19 mouse cellular contexts compared by ENCODE assay signal in the genomic region with DNA sequence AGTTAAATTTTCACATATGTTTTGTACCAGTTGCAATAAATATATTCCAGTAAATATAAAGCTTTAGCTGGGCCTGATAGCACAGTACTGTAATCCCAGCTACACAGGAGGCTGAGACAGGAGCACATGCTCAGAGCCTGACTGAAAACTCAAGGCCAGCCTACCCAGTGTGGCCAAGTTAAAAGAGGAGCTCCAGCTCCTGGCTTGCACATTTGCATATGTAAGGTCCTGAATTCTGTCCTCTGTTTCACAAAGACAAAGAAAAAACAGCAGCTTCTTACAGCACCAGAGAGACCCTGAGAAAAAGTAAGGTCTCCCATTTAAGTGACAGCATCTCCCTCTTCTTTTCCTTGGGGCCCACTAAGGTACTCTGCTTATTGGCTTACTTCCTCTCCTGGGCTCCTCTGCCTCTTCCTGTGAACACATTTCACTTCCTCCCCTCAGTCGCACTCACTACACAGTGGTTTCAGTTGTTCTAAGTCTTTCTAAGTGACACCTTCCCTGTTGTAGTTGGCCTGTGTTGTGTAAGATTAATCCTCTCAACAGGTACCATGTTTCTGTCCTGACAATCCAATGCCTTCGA.
DNase-seq lines count a peak whose midpoint lies in the region; ATAC-seq and TF ChIP-seq lines count a peak whose summit lies in the region.
"Had no signal": no experiment of that assay in that cellular context is flagged by ENCODE, and none has a peak within 500 bp of the region (broad histone marks: within the 10 kb centered on the region; RNA-seq: fewer than 3 reads in every experiment).

No protein-coding gene starts in this region.

- no peaks in the 10 kb centered on the region for H3K27me3 ChIP-seq in CH12.LX (replicated peaks)
- H3K27me3 ChIP-seq: embryonic facial prominence, embryonic 15.5 days; hindbrain, embryonic 15.5 days; lung, embryonic 15.5 days; megakaryocyte, embryonic 14.5 days; neural tube, embryonic 13.5 days had no signal

- no peak overlapping the region for H3K4me3 ChIP-seq in CH12.LX (replicated peaks in 1 of 3; ENCODE audit: low read depth in 2 of 3, low read length in 2 of 3, poor library complexity in 1 of 3)
- H3K4me3 ChIP-seq: embryonic facial prominence, embryonic 15.5 days; hindbrain, embryonic 15.5 days; lung, embryonic 15.5 days; megakaryocyte, embryonic 14.5 days; neural tube, embryonic 13.5 days had no signal

- TF ChIP-seq POLR2A in CH12.LX (IDR thresholded peaks at IDR 0.05; ENCODE audit: low read depth, low read length): peak; percentile 45; the same call in 1 of the 2 replicates

- H3K4me1 ChIP-seq in CH12.LX (ENCODE audit: control insufficient read depth in 1 of 2, insufficient read depth in 2 of 2): peaks cover 2 to 13% of the 10 kb centered on the region in 2 experiments; a peak in 3 of 4 replicates
- H3K4me1 ChIP-seq: embryonic facial prominence, embryonic 15.5 days; hindbrain, embryonic 15.5 days; lung, embryonic 15.5 days; neural tube, embryonic 13.5 days had no signal

- peak; percentile 64 for ATAC-seq in inflammation-experienced regulatory T-cells, adult 6 months

- H3K4me2 ChIP-seq in CH12.LX (ENCODE audit: insufficient read depth, low read depth, poor library complexity, severe bottlenecking): peak overlapping the region; percentile 42
- H3K4me2 ChIP-seq: embryonic facial prominence, embryonic 15.5 days; hindbrain, embryonic 15.5 days; liver, embryonic 11.5 days; lung, embryonic 15.5 days; neural tube, embryonic 13.5 days had no signal

- H3K36me3 ChIP-seq in CH12.LX (replicated peaks in 1 of 2; ENCODE audit: control insufficient read depth in 1 of 2, insufficient read depth in 1 of 2, low read length in 1 of 2): peaks cover 0 to 2% of the 10 kb centered on the region in 2 experiments
- H3K36me3 ChIP-seq: embryonic facial prominence, embryonic 15.5 days; hindbrain, embryonic 15.5 days; lung, embryonic 15.5 days; neural tube, embryonic 13.5 days had no signal

- no peak for TF ChIP-seq RAD21 in CH12.LX (IDR thresholded peaks at IDR 0.05; ENCODE audit: low read depth, low read length)

- TF ChIP-seq CTCF in CH12.LX (conservative IDR thresholded peaks at IDR 0.05 in 1 of 2, IDR thresholded peaks at IDR 0.05 in 1 of 2; ENCODE audit: low read depth in 2 of 2, low read length in 2 of 2): no peak

- H3K9ac ChIP-seq in CH12.LX (ENCODE audit: insufficient read depth, low read depth): no peak overlapping the region
- H3K9ac ChIP-seq: embryonic facial prominence, embryonic 15.5 days; hindbrain, embryonic 15.5 days; lung, embryonic 15.5 days; neural tube, embryonic 13.5 days had no signal

- peak; percentile 58 for DNase-seq in CH12.LX (ENCODE audit: extremely low read depth)
- DNase-seq in MEL-GATA-1-ER (ENCODE audit: extremely low read depth, low read depth): peak; percentile 7
- peak; percentile 41 for DNase-seq in thymus, postnatal 14 days
- DNase-seq in lung, postnatal 36 days: no peak
- no peak for DNase-seq in heart, postnatal 25 days (ENCODE audit: low spot score)
- no peak for DNase-seq in ovary, postnatal 10 days (ENCODE audit: low spot score)
- DNase-seq: cerebellum, adult 11 months; heart, adult 18-20 months; kidney, adult 18-20 months; kidney, postnatal 36 days; layer of hippocampus, postnatal 36 days; retina, postnatal 1 day had no signal

- intact Hi-C loops in heart, postnatal 25 days (cut with DNase I): no loop called here

- no peaks in the 10 kb centered on the region for H3K79me2 ChIP-seq in CH12.LX (replicated peaks; ENCODE audit: control insufficient read depth, extremely low read depth, insufficient read depth, poor library complexity, severe bottlenecking)

- peak overlapping the region; percentile 28 for H3K27ac ChIP-seq in CH12.LX (ENCODE audit: insufficient read depth, low read depth)
- H3K27ac ChIP-seq: embryonic facial prominence, embryonic 15.5 days; hindbrain, embryonic 15.5 days; lung, embryonic 15.5 days; neural tube, embryonic 13.5 days had no signal

- dilution Hi-C loops in CH12.LX (cut with MboI; ENCODE audit: extremely low pct_ligation_motif_present, extremely low pct_unique_long_range_greater_than_20kb, low sequenced_read_pairs): no loop called here

- in situ Hi-C loops in CH12.LX (cut with MboI; ENCODE audit: low pct_ligation_motif_present, low pct_unique_long_range_greater_than_20kb, low sequenced_read_pairs): no loop called here

- peak; percentile 54; the same call in 1 of the 2 replicates for TF ChIP-seq EP300 in CH12.LX (IDR thresholded peaks at IDR 0.05; ENCODE audit: low read length)

- no peaks in the 10 kb centered on the region for H3K9me3 ChIP-seq in CH12.LX (replicated peaks; ENCODE audit: low read length)
- H3K9me3 ChIP-seq: embryonic facial prominence, embryonic 15.5 days; hindbrain, embryonic 15.5 days; lung, embryonic 15.5 days; megakaryocyte, embryonic 14.5 days; neural tube, embryonic 13.5 days had no signal

TF ChIP-seq in CH12.LX, 34 proteins besides CTCF, POLR2A, EP300 and RAD21:
- TF ChIP-seq ELF1 (IDR thresholded peaks at IDR 0.05; ENCODE audit: low read depth, low read length) (peak; percentile 63; the same call in 1 of the 2 replicates), MYC (IDR thresholded peaks at IDR 0.05; ENCODE audit: low read depth, low read length) (peak; percentile 54; the same call in 1 of the 2 replicates), MAX (IDR thresholded peaks at IDR 0.05; ENCODE audit: low read length) (0 out of 2 replicates have a peak, but pooled peaks have one; percentile 37), MXI1 (IDR thresholded peaks at IDR 0.05; ENCODE audit: low read depth, low read length) (no peak), TCF12 (IDR thresholded peaks at IDR 0.05; ENCODE audit: low read depth, low read length) (0 out of 2 replicates have a peak, but pooled peaks have one; percentile 30), TBP (conservative IDR thresholded peaks at IDR 0.05; ENCODE audit: low read depth, low read length) (0 out of 2 replicates have a peak, but pooled peaks have one; percentile 43), JUN (IDR thresholded peaks at IDR 0.05; ENCODE audit: insufficient read depth, low read depth, low read length) (no peak), IRF4 (IDR thresholded peaks at IDR 0.05; ENCODE audit: low read depth, low read length) (peak; percentile 82), HCFC1 (IDR thresholded peaks at IDR 0.05; ENCODE audit: low read depth, low read length) (no peak), POLR2AphosphoS2 (IDR thresholded peaks at IDR 0.05; ENCODE audit: low read depth, low read length) (no peak), NELFE (IDR thresholded peaks at IDR 0.05; ENCODE audit: low read depth, low read length) (no peak), CHD1 (IDR thresholded peaks at IDR 0.05; ENCODE audit: low read depth, low read length) (no peak)

Comparison
In these comparisons a context has a peak if more than half of its experiments do, and no peak if none do; other contexts are left out.
1. DNase-seq: peak in CH12.LX (single experiment), MEL-GATA-1-ER (single experiment) and thymus, postnatal 14 days (single experiment); none in lung, postnatal 36 days (single experiment), heart, postnatal 25 days (single experiment) and ovary, postnatal 10 days (single experiment).